Mouse (Mus musculus) layer of hippocampus, adult 9-10 months (tissue): ENCODE results near the gene Sobp.

Source experiments
- DNase-seq: peaks from one replicate; pipeline ENCODE4 v3.0.0; 2022; ENCODE audit warnings: low spot score

Sobp gene

GRCm38 (mm10) chr10:42991018-42991417 is 183.3 kb downstream of the Sobp start:
- no peak for DNase-seq

- no peak for DNase-seq
These were observed 184.4 kb downstream of the Sobp start for GRCm38 (mm10) chr10:42989910-42990309.

- DNase-seq = no peak
These were observed 185.7 kb downstream of the Sobp start for GRCm38 (mm10) chr10:42988627-42989026.

- no peak for DNase-seq
These were observed 186.7 kb downstream of the Sobp start for GRCm38 (mm10) chr10:42987594-42988052.

- no peak for DNase-seq
These were observed 189.4 kb downstream of the Sobp start for GRCm38 (mm10) chr10:42984886-42985285.

GRCm38 (mm10) chr10:42980999-42981757 is 193.2 kb downstream of the Sobp start:
- DNase-seq = no peak

GRCm38 (mm10) chr10:42978346-42978745 is 196.0 kb downstream of the Sobp start:
- DNase-seq = no peak

GRCm38 (mm10) chr10:42976577-42976976 is 197.8 kb downstream of the Sobp start:
- DNase-seq = no peak

GRCm38 (mm10) chr10:42973537-42973936 is 200.8 kb downstream of the Sobp start:
- no peak for DNase-seq

GRCm38 (mm10) chr10:42972504-42973172 is 201.7 kb downstream of the Sobp start:
- DNase-seq = no peak

GRCm38 (mm10) chr10:42968332-42968731 is 206.0 kb downstream of the Sobp start:
- DNase-seq = no peak

- DNase-seq = no peak
These were observed 211.3 kb downstream of the Sobp start for GRCm38 (mm10) chr10:42963061-42963460.

- DNase-seq = no peak
These were observed 211.7 kb downstream of the Sobp start for GRCm38 (mm10) chr10:42962655-42963054.

- DNase-seq = no peak
These were observed 212.1 kb downstream of the Sobp start for GRCm38 (mm10) chr10:42962181-42962601.

GRCm38 (mm10) chr10:42961771-42962170 is 212.6 kb downstream of the Sobp start:
- no peak for DNase-seq

GRCm38 (mm10) chr10:42958686-42959085 is 215.6 kb downstream of the Sobp start:
- no peak for DNase-seq

- DNase-seq = peak; percentile 63
These were observed 216.3 kb downstream of the Sobp start for GRCm38 (mm10) chr10:42957881-42958651.

GRCm38 (mm10) chr10:42955205-42955604 is 219.1 kb downstream of the Sobp start:
- no peak for DNase-seq

GRCm38 (mm10) chr10:42953601-42954000 is 220.7 kb downstream of the Sobp start:
- DNase-seq = no peak
